Mouse (Mus musculus) heart, postnatal 14 days (tissue): ENCODE measurements at regions not wholly inside any gene's neighbourhood (a gene's known extent, or its start where the extent isn't known, plus 50 kb on each side); places are given as distances from the start of the nearest gene placed in this dataset.

Source experiments
- DNase-seq, 2 experiments: peaks; one replicate each; pipeline ENCODE4 v3.0.0; 2021 to 2022
- intact Hi-C: fragments of 180-260 bp; cut with DNase I; formaldehyde crosslinking; loops from one replicate; pipeline ENCODE4 v1.15.1; 2025

- DNase-seq = no peak
- intact Hi-C loops = no loop called here
These were observed 620.0 kb downstream of the Dnah5 start for GRCm38 (mm10) chr15:28823526-28823925.

- no peak for DNase-seq
- intact Hi-C loops = no loop called here
These were observed 631.3 kb downstream of the Dnah5 start for GRCm38 (mm10) chr15:28834831-28835230.

GRCm38 (mm10) chr15:28840322-28840721, 636.8 kb downstream of the Dnah5 start:
- intact Hi-C loops = no loop called here
- DNase-seq = no peak

GRCm38 (mm10) chr15:28856419-28856818, 652.9 kb downstream of the Dnah5 start:
- intact Hi-C loops = no loop called here
- DNase-seq = no peak

DNA sequence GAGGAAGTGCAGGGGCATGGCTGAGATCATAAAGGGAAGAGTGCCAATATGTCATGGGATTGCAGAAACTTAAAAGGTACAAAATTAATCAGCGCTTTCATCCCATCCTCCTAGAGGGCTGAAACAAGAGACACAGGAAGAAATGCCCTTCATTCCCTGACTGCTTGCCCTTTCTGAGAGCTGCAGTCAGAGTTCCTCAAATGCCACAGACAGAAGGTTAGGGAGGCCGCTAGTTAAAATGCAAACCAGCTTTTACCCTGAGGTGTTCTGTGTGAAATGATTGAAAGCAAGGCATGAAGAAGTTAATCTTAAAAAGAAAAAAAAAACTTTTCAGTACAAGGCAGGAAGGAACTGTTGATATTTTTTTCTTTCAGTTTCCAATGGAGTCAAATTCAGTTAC, 654.6 kb downstream of the Dnah5 start:
- DNase-seq = no peak
- intact Hi-C loops = no loop called here

DNA sequence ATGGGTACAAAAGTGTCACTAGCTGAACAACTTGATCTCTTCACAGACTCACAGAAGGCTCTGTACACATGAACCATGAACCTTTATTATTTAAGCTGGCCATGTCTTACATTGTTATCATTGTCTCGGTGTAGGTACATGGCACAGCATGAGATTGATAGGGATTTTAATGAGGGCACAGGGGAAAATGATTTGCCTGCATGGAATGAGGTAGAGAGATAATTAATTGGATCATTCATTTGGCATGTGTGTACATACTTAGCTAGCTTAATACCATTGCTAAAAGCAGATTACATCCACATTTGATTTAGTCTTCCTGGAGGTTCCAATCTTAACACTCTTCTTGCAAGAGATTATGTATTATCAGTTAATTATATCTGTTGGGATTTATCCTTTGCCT, 660.5 kb downstream of the Dnah5 start:
- intact Hi-C loops = no loop called here
- no peak for DNase-seq

DNA sequence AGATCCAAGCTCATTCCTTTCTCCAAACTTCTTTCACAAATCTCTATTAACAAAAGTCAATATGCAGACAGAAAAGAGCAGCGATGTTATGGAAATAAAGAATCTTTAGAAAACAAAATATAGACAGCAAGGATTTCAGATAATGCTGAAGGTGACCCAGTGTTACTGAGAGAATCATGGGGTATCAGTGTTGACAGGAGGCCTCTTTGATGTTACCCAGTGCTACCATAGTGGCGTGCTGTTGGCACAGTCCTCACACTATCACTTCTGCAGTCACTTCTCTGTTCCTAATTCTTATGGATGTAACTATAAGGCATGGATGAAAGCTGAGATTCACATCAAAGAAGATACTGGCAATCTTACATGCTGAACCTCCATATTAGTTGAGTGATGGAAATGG, 661.4 kb downstream of the Dnah5 start:
- DNase-seq = no peak
- intact Hi-C loops = no loop called here

GRCm38 (mm10) chr15:28873001-28873400, 669.4 kb downstream of the Dnah5 start:
- DNase-seq = no peak
- intact Hi-C loops = no loop called here

DNA sequence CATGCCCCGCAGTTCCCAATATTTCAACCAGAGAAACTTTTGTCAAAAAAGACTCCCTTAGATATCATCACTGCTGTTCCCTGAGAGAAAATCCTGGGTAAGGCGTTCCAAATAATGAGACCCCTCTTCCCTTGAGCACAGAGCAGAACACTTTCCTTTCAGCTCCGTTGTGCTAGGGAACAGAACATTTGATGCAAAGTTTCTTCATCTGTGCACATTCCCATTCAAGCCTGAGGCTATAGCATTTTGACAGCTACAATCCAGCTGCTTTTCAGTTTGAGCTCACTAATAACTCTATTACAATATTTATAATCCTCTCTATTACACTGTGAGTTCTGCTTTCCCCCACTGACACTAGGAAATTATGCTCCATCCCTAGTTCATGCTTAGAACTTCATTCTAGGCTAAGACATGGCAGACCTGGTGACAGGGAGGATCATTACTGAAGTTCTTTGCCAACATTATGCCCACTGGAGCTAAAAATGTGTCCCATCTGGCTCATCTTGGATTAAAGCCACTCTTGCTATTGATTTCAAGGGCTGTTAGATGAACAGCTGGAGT, 692.8 kb downstream of the Dnah5 start:
- intact Hi-C loops = no loop called here
- no peak for DNase-seq

DNA sequence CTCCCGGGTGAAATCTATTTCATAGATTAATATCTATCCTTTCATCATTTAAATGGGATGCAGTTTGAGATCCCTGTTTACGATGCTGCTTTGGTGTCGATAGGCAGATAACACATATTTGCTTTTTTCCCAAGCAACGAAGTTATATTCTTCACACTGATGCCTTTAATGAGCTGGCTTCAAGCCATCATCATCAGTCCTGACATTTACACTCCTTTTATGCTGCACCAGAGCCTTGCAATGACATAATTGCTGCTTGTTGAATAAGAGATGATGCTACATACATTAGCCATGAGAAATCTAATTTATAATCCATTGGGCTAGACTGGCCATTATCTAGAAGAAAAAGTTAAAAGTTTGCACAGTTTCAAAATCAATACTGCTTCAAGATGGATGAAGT, 718.9 kb downstream of the Dnah5 start:
- intact Hi-C loops = no loop called here
- no peak for DNase-seq

DNA sequence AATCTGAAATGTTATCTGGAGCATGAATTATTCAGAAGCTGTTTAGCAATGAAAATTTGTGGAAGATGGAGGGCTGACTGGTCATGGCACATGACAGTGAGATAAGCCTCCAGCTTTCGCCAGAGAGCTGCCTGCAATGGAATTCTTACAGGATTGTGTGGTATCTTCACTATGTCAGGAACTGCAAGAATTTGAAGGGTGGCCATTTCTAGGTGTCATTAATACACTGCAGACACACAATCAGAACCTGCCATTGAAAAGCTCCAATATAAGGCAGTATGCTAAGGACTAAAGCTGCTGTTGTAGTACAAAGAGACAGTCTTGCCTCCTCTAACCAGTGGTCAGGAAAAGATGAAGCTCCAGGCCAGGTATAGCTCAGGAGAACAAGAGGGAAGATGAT, 744.7 kb downstream of the Dnah5 start:
- intact Hi-C loops = no loop called here
- peak in 1 of 2 experiments; percentile 6 for DNase-seq
